Mouse (Mus musculus) cerebellum, adult 2 months (tissue): ENCODE results near the gene Ubald1.

Source experiments
- CTCF ChIP-seq: fragments of 200-500 bp; IDR thresholded peaks from 2 replicates; pipeline ENCODE4 v1.5.1; 2011; ENCODE audit warnings: low read depth, mild to moderate bottlenecking, control low read depth, low read length, moderate library complexity, borderline replicate concordance; ENCODE audit not compliant: insufficient read depth
- POLR2A ChIP-seq: fragments of 200-500 bp; IDR thresholded peaks from 2 replicates; pipeline ENCODE4 v1.6.1; 2011; ENCODE audit warnings: low read length, control low read depth, borderline replicate concordance; ENCODE audit not compliant: insufficient read depth

DNA sequence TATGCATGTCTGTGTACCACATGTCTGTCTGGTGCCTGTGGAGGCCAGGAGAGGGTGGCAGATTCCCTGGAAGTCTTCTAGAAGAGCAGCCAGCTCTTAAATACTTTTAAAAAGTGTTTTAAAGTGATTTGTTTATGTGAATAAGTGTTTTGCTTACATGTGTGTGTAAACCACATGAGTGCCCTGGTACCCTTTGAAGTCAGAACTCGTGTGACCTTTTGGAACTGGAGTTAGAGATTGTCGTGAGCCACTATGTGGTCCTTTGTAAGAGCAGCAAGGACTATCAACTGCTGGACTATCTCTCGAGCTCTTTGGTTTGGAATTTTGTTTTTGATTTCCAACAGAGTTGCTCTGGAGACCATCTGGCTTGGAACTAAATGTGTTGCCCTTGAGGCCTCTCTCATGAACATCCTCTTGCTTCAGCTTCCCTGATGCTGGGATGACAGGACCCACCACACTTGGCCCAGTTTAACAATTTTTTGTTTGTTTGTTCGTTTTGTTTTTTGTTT, 10.1 kb upstream of the Ubald1 start:
- no peak for TF ChIP-seq POLR2A
- no peak for TF ChIP-seq CTCF
